Mouse (Mus musculus): ENCODE measurements at regions not wholly inside any gene's neighbourhood (a gene's known extent, or its start where the extent isn't known, plus 50 kb on each side); places are given as distances from the start of the nearest gene placed in this dataset.

DNA sequence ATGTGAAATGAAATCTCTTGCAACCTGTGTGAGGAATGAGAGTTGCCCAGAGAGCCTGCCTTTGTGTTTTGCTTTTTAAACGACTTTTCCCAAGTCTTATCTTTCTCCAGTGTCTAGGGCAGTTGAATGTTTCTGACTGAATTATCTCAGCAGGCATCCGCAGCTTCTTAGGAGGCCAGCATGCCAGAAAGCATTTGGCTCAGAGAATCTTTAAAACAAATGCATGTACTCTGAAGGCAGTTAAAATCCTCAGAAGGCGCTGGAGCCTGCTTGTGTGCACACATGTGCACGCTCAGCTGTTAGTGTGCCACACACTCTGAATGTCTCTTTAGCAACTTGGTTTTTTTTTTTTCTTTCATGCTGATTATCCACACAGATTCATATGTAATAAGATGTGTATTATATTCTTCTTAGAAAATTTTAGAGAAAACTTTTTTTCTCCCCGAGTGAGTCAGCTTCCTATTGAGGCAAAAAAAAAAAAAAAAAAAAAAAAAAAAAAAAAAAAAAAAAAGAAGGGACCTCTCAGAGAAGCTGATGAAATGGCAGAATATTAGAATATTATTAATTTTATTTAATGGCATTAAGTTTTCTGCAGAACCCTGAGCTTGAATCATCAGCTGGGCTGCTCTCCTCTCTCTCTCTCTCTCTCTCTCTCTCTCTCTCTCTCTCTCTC is 201.9 kb downstream of the Tmem38b start:
- DNase-seq (ENCODE audit: low spot score in 2 of 2) = no peak

DNA sequence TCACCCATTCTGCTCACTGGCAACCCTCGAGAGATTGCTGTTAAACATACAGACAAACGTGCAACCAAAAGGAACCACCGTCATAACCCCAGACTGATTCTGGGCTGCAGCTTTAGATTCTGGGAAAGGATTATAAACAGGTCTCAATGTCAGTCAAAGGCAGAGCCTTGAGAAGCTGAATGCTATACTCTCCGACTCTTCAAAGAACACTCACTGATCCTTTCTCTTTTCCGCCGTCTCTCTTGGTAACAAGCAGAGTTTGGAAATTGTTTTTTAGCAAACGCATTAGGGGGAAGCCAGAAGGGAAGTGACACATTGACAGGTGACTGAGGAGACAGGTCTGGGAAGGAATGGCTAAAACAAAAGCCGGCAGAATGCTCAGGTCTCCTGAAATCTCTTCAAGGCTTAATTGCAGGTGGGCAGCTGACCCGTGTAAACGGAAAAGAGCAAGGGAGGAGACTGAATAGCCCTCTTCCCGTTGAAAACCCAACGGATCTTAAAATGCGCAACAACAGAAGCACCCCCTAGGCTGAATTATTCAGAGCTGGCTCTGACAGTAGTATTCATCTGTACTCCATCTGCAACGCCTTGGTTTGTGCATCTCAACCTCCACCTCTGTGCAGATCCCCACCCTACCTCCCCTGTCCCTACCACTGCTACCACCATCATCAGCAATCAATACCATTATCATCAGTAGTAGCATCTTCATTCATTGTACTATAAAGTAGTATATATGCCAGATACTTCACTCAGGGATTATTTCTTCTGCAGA is 219.6 kb downstream of the Tmem38b start:
- no peak for DNase-seq (ENCODE audit: low spot score in 2 of 2)

DNA sequence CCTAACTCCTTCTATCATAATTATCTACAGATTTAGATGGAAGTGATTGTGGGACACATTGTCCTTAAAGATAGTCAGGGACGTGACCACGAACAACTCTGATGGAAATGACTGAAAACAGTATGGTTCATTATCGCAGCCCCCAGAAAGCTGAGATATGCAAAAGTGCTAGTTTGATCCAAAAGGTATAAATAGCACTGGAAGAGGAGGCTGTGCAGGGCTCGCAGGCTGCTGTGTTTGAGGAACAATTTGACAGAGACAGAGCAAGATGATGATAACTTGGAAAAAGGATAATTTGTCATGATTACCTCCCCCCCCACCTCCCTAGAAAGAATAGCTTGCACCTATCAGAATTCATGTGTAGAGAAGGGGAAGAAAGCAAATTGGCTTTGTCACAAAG is 238.5 kb downstream of the Tmem38b start:
- peak; percentile 9 to 15 for DNase-seq (ENCODE audit: low spot score in 2 of 2)

DNA sequence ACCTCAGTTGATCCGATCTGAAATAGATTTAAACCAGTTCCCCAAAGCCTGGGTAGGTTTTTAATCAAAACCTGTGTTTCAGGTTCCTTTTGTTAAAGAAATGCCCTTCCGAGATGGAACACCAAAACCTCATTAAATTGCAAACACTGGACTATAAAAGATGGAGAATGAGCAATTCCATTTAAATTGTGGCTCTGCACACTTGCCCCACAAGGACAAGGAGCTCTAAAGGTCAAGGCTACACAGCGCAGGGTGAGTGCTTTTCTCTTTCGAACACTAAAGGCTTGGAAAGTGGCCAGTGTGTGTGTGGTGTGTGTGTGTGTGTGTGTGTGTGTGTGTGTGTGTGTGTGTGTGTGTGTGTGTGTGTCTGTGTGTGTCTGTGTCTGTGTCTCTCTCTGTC is 246.1 kb downstream of the Tmem38b start:
- no peak for DNase-seq (ENCODE audit: low spot score in 2 of 2)

DNA sequence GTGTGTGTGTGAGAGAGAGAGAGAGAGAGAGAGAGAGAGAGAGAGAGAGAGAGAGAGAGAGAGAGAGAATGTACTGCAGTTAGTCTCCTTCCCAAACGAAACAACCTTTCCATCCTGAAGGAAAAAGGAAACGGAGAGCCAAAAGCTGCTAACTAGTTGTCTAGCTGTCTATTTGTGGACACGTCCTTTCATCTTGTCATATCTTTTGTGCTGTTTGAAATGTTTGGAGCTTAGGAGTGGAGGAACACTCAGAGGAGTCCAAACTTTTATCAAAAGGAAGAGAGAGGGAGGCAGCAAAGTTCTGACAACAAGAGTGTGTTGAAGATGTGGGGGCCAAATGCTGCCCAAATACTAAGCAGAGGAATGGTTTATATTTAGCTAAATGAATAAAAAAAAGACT is 246.6 kb downstream of the Tmem38b start:
- no peak for DNase-seq (ENCODE audit: low spot score in 2 of 2)

DNA sequence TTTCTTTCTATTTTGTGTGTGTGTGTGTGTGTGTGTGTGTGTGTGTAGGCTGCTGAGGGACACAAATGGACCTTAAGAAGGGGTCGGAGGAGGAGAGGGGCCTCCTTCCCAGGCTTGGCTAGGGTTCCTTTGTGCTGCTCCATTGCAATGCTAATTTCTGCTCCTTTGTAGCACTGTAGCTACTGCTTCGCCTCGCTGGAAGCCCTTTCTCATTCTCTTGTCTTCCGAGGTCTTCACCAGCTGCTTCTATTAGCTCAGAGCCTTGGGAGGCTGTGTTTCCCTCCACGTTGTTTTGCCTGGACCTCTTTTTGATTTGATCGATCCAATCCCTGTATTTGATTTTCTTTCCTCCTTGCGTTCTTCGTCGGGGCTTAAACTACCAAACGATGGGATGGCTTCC is 247.1 kb downstream of the Tmem38b start:
- DNase-seq (ENCODE audit: low spot score in 2 of 2) = peak in 1 of 2 experiments; percentile 5

DNA sequence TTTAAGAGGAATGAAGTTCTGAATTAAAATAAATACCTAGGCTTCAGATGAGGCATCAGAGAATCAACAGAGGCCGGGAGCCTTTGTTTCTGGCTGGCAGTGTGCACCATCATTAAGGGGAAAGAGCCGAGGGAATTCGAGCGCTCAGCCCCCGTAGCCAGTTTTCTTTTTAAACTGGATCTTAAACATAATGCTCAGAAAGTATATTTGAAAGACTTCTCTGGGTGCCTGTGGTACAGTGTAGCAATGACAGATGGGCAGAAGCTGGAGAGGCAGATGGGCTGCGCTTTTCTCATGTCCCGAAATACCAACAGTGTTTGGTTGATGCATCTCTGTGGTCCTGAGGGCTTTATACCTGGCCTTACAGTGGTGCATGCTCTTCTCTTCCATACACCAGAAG is 247.6 kb downstream of the Tmem38b start:
- DNase-seq (ENCODE audit: low spot score in 2 of 2) = peak; percentile 44 to 66

DNA sequence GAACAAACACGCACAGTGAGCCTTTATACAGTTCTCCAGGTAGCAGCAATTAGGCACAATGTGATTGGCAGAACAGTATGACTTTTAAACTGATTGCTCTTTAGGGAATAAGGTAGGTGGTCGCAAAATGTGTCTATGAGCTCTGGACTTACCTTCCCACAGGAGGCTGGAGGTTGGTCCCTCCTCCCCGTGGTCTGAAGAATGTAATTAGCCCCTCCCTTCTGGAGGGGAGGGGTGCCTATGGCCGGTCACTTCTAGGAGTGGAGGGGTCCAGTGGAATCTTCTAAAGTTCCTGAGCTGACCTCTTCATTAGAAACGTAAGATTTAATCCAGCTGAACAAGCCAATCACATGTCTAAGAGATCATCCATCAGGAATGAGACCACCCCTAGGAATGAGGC is 248.4 kb downstream of the Tmem38b start:
- DNase-seq (ENCODE audit: low spot score in 2 of 2) = no peak

DNA sequence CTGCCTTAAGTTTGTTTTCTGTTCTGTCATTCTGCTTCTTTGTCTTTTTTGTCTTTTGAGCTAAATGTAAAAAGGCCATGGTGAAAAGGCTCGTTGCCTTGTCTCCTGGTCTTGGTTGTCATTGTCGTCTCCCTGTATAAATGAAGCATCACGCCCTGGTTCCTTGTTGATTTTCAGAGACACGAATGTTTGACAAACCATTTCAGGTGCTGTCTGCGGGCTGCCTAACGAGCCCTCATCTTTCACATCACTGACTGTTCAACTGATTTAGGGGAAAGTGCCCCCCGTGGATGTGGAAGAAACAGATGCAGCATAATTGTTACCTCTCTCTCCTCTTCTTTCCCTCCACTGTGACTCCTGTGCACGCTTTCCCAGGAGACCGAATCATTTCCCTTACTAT is 254.7 kb downstream of the Tmem38b start:
- no peak for DNase-seq (ENCODE audit: low spot score in 2 of 2)

DNA sequence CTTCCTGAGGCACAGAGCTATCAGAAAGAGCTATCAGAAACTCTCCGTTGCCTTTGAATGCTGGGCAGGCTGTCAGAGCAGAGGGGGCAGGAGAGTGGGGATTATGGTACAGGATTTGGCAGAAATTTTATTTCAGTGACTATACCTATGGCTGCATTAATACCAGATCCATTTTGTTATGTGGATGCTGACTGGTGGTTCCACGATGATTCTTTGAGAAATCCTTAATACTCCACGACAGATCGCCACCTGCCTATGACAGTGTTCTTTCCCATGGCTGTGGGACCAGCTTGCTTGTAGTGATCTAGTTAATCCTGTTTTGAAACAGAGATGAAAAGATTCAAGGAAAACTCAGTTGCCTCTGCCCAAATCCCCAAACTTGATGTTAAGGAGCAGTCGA is 255.6 kb downstream of the Tmem38b start:
- no peak for DNase-seq (ENCODE audit: low spot score in 2 of 2)

DNA sequence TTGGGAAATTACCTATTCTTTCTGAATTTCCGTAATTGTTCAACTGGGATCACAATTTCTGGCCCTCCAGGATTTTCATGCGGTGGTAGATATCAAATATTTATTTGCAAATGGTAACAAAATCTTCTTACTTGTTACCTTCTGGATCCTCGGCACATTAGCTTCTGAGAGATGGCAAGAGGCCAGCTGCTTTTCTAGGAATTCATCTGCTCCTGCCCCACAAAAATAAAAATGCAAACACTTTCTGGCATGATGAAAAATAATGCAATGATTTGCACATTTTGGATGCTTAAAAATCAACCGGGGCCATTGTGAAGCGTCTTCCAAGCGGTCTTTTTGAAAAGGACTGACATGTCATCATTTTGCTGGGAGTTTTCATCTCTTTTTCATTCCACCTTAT is 258.9 kb downstream of the Tmem38b start:
- DNase-seq (ENCODE audit: low spot score in 2 of 2) = peak; percentile 5 to 26

DNA sequence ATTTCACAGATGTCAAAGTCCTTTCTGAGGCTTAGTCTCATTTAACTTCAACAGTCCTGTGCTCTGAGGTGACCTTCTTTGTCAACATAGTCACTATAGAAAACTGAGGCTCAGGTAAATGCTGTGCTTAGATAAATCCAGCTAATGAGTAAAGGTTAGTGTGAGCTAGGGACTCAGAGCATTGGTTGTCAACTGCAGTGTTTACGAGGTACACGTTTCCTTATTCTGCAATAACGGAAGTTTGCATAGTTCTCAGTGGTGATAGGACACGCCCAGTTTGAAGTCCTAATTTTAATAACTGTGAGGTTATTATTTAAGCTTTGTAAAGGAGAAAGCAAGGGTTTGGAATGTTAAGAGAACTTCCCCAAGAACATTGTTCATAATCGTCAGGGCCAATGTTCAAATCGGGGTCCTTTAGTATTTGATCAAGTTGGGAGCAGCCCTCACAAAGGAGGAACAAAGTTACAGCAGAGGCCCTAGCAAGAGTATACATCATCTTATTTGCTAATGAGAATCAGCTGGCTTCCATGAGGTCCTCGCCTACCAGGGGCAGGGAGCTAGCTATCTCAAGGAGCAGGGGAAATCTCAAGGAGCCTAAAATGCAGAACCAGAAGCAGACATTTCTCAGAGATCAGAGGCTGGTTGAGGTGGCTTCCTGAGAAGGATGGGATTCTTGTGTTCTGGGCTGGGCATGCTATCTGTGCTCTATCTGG is 268.6 kb downstream of the Tmem38b start:
- DNase-seq (ENCODE audit: low spot score in 2 of 2) = no peak

DNA sequence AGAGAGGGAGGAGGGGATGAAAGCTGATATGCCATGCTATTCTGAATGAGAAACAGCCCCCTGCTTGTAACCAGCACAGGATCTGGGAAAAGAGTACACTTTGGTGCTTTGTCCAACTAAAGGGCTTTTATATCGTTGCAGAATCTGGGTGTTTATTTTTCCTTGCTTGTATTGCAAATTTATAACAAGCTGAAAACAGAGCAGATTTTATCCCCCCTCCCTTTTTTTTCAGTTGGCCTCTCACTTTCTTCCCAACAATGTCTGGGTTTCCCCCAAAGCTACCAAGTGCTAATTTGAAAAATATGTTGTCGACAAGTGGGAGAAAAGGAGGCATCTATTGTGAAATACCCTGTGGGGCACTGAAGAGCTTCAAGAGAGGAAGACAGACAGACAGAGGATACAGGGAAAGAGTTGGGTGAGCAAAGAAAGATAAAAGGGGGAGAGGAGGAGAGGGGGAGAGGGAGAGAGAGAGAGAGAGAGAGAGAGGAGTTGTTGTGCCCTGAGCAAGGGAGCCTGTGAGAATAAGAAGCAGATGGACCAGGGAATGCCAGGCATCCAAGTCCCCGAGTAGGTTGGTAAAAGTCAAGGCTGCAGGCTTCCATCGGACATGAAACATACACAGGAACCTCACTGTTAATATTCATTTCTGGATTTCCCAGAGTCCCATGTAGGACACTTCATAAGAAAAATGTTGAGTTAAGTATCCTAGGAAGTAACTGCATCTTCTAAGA is 269.5 kb downstream of the Tmem38b start:
- DNase-seq (ENCODE audit: low spot score in 2 of 2) = no peak

DNA sequence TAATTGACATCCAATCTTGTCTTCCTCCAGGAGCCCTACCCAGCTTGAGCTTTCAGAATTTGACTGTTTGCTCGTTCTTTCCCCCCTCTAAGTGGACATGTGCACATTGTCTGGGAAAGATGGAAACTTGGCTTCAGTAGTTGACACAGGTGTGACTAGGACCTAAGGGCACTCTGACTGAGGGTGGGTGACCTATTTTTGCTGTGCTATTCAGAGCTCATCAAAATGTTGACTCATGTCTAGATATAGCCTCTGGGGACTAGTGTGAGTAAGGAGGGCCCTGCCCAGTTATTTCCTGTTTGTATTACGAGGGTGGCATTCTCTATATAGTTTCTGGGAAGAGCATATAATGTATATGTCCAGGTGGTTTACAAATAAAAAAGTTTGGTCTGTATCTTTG is 271.7 kb downstream of the Tmem38b start:
- DNase-seq (ENCODE audit: low spot score in 2 of 2) = no peak

DNA sequence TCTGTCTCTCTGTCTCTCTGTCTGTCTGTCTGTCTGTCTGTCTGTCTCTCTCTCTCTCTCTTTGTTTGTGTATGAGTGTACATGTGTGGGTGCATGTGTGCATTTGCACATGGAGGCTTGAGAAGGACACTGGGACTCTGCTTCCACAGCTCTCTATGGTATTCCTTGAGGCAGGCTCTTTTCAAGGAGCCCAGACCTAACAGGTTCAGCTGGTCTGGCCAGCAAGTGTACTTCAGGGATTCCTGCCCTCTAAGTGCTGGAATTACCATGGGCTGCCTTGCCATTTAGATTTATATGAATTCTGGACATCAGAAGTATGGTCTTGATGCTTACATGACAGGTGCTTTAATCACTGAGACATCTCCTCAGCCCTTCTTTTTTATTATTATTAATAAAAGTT is 274.4 kb downstream of the Tmem38b start:
- DNase-seq (ENCODE audit: low spot score in 2 of 2) = no peak

DNA sequence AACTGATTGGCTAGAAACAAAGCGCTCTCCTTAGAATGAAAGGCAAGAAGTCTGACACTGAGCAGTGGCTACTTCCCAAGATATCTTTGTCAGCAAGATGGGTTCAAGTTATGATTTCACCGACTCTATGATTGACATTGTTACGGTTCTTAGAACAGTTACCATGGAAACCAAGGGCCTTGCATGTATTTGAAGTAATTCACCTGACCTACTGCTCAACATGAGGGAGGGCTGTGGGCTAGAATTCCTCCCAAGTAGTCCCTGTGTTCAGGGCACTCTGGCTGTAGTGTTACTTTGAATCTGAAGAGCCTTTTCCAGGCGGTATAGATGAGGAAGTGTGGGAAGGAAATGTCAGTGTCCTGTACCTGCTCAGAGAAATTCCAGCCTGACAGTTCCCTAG is 281.1 kb downstream of the Tmem38b start:
- DNase-seq (ENCODE audit: low spot score in 2 of 2) = no peak

DNA sequence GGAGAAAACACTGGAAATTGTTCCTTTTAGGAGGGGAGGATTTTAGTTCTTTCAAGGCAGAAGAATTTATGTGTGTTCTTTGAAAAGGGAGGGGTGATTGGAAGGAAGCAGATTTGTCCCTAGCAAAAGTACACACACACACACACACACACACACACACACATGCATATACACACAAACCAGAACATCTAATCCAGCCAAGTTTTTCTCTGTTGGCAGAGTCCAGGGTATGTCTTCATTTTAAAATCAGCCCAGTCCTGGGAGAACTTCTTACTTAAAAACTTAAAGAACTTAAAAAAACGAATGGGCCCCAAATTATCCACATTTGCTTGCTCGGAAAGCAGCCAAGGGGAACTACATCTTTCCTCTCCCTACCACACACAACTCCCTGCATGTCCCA is 290.5 kb downstream of the Tmem38b start:
- DNase-seq (ENCODE audit: low spot score in 2 of 2) = no peak

DNA sequence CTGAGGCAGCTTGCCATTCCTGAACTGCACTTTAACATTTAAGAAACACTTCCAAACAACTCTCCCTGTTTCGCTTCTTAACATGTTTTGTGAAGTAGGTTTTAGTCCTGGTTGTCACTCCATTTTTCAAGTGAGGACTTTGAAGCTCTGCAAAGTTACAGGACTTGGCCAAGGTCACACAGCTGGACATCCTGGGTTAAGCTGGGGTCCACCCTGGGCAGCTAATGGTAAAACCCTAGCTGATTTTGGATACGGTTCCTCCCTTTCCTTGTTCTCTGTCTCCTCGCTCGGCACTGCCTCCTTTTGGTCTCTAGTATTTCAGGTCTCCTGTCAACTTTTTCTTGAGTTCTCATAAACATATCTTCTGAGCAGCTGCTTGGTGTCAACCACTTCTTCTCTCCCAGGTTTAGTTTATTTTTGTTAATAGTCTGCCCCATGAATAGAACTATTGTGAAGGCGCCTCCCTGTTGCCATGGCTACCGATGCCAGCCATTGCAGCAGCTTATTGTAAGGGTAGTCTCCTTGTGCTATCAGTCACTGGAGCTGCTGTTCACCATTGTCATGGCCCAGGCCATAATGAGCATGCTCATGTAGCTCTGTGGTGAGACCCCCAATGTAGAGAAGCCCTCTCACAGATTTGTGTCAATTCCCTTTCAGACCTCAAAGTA is 292.5 kb downstream of the Tmem38b start:
- DNase-seq (ENCODE audit: low spot score in 2 of 2) = peak in 1 of 2 experiments; percentile 5

DNA sequence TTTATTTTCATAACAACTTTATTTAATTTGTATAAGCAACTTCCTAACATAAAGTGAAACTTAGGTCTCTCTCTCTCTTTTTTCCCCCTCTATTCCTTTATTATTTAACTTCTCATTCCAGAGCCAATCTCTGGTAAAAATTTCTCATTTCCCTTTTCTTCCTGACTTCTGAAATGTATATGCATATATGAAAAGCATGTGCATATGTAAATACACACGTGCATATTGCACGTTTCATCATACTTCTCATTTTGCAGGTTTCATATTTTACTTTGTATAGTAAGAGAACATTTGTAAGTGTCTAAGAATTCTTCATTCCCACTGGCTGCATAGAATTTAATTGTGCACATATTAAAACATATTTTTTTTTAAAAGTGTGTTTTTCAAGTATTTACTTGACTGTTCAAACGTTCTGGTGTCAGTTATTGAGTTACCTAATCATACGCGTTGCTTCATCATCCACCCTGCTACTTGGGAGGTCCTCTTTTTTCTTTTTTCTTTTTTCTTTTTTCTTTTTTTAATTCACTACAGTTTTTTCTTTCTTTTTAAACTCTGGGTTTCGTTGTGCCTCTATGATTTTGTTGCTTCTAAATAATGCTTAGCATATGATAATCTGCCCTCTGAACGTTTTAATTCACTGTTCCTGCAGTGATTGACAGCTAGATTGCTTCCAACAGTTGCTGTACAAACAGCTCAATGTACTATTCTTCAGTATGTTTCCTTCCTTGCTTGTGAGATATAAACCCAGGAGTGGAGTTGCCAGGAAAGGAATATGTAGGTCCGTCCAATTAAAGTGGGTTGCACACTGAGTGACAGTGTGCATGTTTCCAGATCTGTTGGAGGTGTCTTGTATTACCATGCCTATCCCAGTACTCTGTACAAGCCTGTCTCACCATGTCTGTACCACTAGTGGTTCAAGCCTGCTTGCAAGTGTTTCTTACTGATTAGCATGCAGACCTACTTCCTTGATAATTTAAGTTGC is 303.2 kb downstream of the Tmem38b start:
- no peak for DNase-seq (ENCODE audit: low spot score in 2 of 2)

DNA sequence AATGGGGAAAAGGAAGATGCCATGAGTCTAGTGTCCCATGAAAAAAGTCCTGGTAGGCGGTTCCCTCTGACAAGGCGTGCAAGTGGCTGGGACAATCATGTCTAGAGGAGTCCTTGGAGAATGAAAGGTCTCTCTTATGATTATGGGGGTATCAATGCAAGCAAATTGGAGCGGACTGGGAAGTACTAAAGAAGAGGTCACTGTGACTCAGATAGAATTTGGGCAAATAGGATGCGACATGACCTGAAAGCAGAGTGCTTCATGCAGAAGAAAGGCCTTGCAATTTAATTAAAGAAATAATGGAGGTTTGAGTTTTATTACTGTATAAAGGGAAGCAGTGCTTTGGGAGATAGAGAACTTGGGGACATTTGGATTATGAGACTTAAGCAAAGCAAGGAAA is 330.3 kb downstream of the Tmem38b start:
- DNase-seq (ENCODE audit: low spot score in 2 of 2) = no peak

Data from layer of hippocampus, adult 8-10 months (tissue).